Mouse (Mus musculus) liver, embryonic 14.5 days (tissue): ENCODE data around the gene Nipa2.

ENCODE experiments used
- CTCF ChIP-seq: IDR thresholded peaks from 2 replicates; pipeline ENCODE4 v1.5.1; 2016; ENCODE audit warnings: antibody characterized with exemption, low read depth, control low read depth
- EP300 ChIP-seq: IDR thresholded peaks from 2 replicates; pipeline ENCODE4 v1.6.1; 2016; ENCODE audit warnings: antibody characterized with exemption, low read depth

DNA sequence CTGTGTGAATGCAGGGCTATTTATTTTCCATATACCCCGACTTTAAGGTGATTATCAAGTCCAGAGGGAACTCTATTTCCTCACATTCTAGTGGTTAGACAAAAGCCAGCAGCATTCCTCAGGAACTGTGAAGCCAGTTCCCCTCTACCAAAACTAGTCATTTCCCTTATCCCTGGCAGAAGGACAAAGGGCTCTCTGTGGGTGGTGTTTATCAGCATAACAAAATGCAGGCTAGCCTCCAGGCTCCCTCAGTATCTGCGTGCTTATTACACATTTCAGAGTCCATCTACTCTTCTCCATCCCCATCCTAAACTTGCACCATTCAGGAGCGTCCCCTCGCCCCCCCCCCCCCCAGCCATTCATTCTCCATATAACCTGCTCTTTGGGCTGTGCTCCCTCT lies 36.7 kb upstream of the Nipa2 start:
- TF ChIP-seq CTCF (no peak), EP300 (no peak)
